Mouse (Mus musculus): ENCODE measurements at regions not wholly inside any gene's neighbourhood (a gene's known extent, or its start where the extent isn't known, plus 50 kb on each side); places are given as distances from the start of the nearest gene placed in this dataset.

- peak in 1 of 2 experiments; percentile 20 for DNase-seq (ENCODE audit: low spot score in 2 of 2)
Measured at GRCm38 (mm10) chr14:106608341-106608927, 502.4 kb downstream of the Trim52 start.
